Mouse (Mus musculus): ENCODE data around the gene Chd9.

DNA sequence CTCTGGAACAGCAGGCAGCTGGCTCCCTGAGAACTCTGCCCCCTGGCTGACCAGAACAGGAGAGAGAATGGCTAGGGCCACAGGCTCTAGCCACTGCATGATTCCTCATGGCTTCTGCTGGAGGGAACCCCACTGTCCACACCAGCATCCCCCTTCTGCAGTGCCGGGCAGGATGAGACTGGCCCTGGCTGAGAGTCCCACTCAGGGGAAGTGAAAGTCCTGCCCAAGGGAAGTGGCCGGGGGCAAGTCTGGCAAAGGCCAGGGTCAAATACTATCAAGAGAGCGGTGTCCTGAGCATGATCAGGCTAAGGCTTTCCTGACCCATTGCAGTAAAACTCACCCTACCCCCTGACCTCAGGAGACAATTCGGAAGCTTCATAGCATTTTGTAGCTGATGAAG, 44.9 kb downstream of the Chd9 start:
- no peak for TF ChIP-seq POLR2A (IDR thresholded peaks at IDR 0.05; ENCODE audit: insufficient read depth, low read depth, low read length)
- TF ChIP-seq CTCF (IDR thresholded peaks at IDR 0.05; ENCODE audit: insufficient read depth, low read depth, low read length): no peak

Measured in olfactory bulb, adult 2 months (tissue).